In the genomic region with DNA sequence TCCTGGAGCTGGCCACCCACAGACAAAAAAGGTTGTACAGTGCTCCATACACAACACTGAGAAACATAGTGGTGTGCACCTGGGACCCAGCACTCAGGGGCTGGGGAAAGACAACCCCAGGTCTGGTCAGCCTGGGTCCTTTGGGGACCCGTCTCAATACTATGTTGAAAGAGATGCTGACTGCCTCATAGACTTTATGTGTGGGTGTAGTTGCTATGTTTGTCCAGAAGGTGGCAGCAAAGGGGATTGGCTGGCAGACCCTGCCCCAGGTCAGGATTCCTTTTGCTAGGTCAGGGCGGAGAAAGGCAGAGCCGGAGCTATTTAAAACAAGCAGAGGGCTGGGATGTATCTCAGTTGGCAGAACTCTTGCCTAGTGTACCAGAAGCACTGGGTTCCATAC, we compare ENCODE assay signal across 9 mouse cellular contexts.
DNase-seq lines count a peak whose midpoint lies in the region; ATAC-seq and TF ChIP-seq lines count a peak whose summit lies in the region.
"Had no signal": no experiment of that assay in that cellular context is flagged by ENCODE, and none has a peak within 500 bp of the region (broad histone marks: within the 10 kb centered on the region; RNA-seq: fewer than 3 reads in every experiment).

No protein-coding gene starts in this region.

- H3K4me1 ChIP-seq in kidney, adult 2 months (ENCODE audit: control insufficient read depth, insufficient read depth, low read length), result no peaks in the 10 kb centered on the region
- no peaks in the 10 kb centered on the region for H3K4me1 ChIP-seq in embryonic facial prominence, embryonic 14.5 days (ENCODE audit: control insufficient read depth, insufficient read depth, low read length)
- no peaks in the 10 kb centered on the region for H3K4me1 ChIP-seq in intestine, embryonic 15.5 days (replicated peaks)
- H3K4me1 ChIP-seq in midbrain, embryonic 10.5 days, result no peaks in the 10 kb centered on the region

- no peaks in the 10 kb centered on the region for H3K36me3 ChIP-seq in kidney, adult 2 months (ENCODE audit: control insufficient read depth, insufficient read depth, low read length)
- no peaks in the 10 kb centered on the region for H3K36me3 ChIP-seq in embryonic facial prominence, embryonic 14.5 days (ENCODE audit: control insufficient read depth, insufficient read depth, low read length)
- no peaks in the 10 kb centered on the region for H3K36me3 ChIP-seq in intestine, embryonic 15.5 days
- peaks cover 6% of the 10 kb centered on the region for H3K36me3 ChIP-seq in midbrain, embryonic 10.5 days

- ATAC-seq in embryonic facial prominence, embryonic 14.5 days (ENCODE audit: low read depth), result no peak
- ATAC-seq in intestine, embryonic 15.5 days, result peak; percentile 41; the same call in 1 of the 2 replicates

- no peak for TF ChIP-seq POLR2A in kidney, adult 2 months (IDR thresholded peaks at IDR 0.05; ENCODE audit: low read depth, low read length)

- DNase-seq in kidney, adult 2 months, result no peak
- DNase-seq in kidney, adult 11 months, result no peak
- peak; percentile 70 for DNase-seq in NIH3T3 (ENCODE audit: low read depth)
- peak; percentile 48 for DNase-seq in embryonic facial prominence, embryonic 14.5 days (ENCODE audit: low spot score)
- peak; percentile 66 for DNase-seq in midbrain, embryonic 10.5 days (ENCODE audit: low spot score)
- peak; percentile 65 for DNase-seq in thymus, postnatal 4 days
- DNase-seq in spleen, adult 18-20 months, result no peak

- no peaks in the 10 kb centered on the region for H3K9me3 ChIP-seq in embryonic facial prominence, embryonic 14.5 days (ENCODE audit: control insufficient read depth, low read length)
- H3K9me3 ChIP-seq in intestine, embryonic 15.5 days, result no peaks in the 10 kb centered on the region
- H3K9me3 ChIP-seq in midbrain, embryonic 10.5 days (replicated peaks), result no peaks in the 10 kb centered on the region

- H3K27ac ChIP-seq in kidney, adult 2 months (ENCODE audit: insufficient read depth, low read depth, low read length), result no peak overlapping the region
- no peak overlapping the region for H3K27ac ChIP-seq in embryonic facial prominence, embryonic 14.5 days (replicated peaks; ENCODE audit: low read depth, low read length)
- no peak overlapping the region for H3K27ac ChIP-seq in intestine, embryonic 15.5 days
- no peak overlapping the region for H3K27ac ChIP-seq in midbrain, embryonic 10.5 days (replicated peaks)

- no peak overlapping the region for H3K9ac ChIP-seq in embryonic facial prominence, embryonic 14.5 days (ENCODE audit: low read depth, low read length)
- no peak overlapping the region for H3K9ac ChIP-seq in intestine, embryonic 15.5 days

- H3K4me2 ChIP-seq in embryonic facial prominence, embryonic 14.5 days (ENCODE audit: low read depth, low read length), result no peak overlapping the region
- H3K4me2 ChIP-seq in intestine, embryonic 15.5 days (replicated peaks), result no peak overlapping the region

- 14% methylated on average over 3 of the region's 3 CpGs for WGBS in kidney, adult 2 months
- WGBS in embryonic facial prominence, embryonic 14.5 days, result 4% methylated on average over 3 of the region's 3 CpGs
- 17% methylated on average over 3 of the region's 3 CpGs for WGBS in intestine, embryonic 15.5 days
- 28% methylated on average over 3 of the region's 3 CpGs for WGBS in midbrain, embryonic 10.5 days

- peak; percentile 57 for TF ChIP-seq CTCF in kidney, adult 2 months (conservative IDR thresholded peaks at IDR 0.05; ENCODE audit: insufficient read depth, insufficient read length, low read depth, low read length)

- no peaks in the 10 kb centered on the region for H3K27me3 ChIP-seq in kidney, adult 2 months (replicated peaks; ENCODE audit: control insufficient read depth, insufficient read depth, low read length)
- no peaks in the 10 kb centered on the region for H3K27me3 ChIP-seq in embryonic facial prominence, embryonic 14.5 days (replicated peaks; ENCODE audit: control insufficient read depth, insufficient read depth, low read length)
- H3K27me3 ChIP-seq in intestine, embryonic 15.5 days (replicated peaks), result no peaks in the 10 kb centered on the region
- H3K27me3 ChIP-seq in midbrain, embryonic 10.5 days (ENCODE audit: low read depth, poor library complexity, severe bottlenecking), result no peaks in the 10 kb centered on the region

- no peak overlapping the region for H3K4me3 ChIP-seq in kidney, adult 2 months (ENCODE audit: insufficient read depth, low read depth, low read length)
- H3K4me3 ChIP-seq in embryonic facial prominence, embryonic 14.5 days (ENCODE audit: low read depth, low read length), result no peak overlapping the region
- H3K4me3 ChIP-seq in intestine, embryonic 15.5 days (replicated peaks), result no peak overlapping the region
- no peak overlapping the region for H3K4me3 ChIP-seq in midbrain, embryonic 10.5 days
- H3K4me3 ChIP-seq: erythroblast, embryonic 14.5 days had no signal

Comparison
In these comparisons a context has a peak if more than half of its experiments do, and no peak if none do; other contexts are left out.
1. DNase-seq: peak in NIH3T3 (single experiment), embryonic facial prominence, embryonic 14.5 days (single experiment), midbrain, embryonic 10.5 days (single experiment) and thymus, postnatal 4 days (single experiment); none in kidney, adult 2 months (single experiment), kidney, adult 11 months (single experiment) and spleen, adult 18-20 months (0 of 2).